Mouse (Mus musculus) E14TG2a.4 (cell line): ENCODE results near the gene Ocel1.

ENCODE experiments used
- H3K27me3 ChIP-seq: 2 replicates; pipeline ENCODE4 v1.6.1; 2014; ENCODE audit warnings: low read length, control low read depth; ENCODE audit not compliant: insufficient read depth
- H3K36me3 ChIP-seq: 2 replicates; pipeline ENCODE4 v1.6.1; 2014; ENCODE audit warnings: low read length, control low read depth; ENCODE audit not compliant: insufficient read depth
- H3K4me1 ChIP-seq: replicated peaks from 2 replicates; pipeline ENCODE4 v1.6.1; 2014; ENCODE audit warnings: low read depth, low read length, control low read depth
- H3K4me3 ChIP-seq: replicated peaks from 2 replicates; pipeline ENCODE4 v1.5.1; 2014; ENCODE audit warnings: mild to moderate bottlenecking, low read length
- H3K9me3 ChIP-seq: 2 replicates; pipeline ENCODE4 v1.6.1; 2014; ENCODE audit warnings: low read length, control low read depth
- CTCF ChIP-seq: conservative IDR thresholded peaks from 2 replicates; pipeline ENCODE4 v1.5.1; 2014; ENCODE audit warnings: low read length
- NANOG ChIP-seq: IDR thresholded peaks from 2 replicates; pipeline ENCODE4 v1.6.1; 2014; ENCODE audit warnings: borderline replicate concordance, low read length, mixed read lengths
- POU5F1 ChIP-seq: IDR thresholded peaks from 2 replicates; pipeline ENCODE4 v1.6.1; 2014; ENCODE audit warnings: low read length, borderline replicate concordance

Gene Ocel1

DNA sequence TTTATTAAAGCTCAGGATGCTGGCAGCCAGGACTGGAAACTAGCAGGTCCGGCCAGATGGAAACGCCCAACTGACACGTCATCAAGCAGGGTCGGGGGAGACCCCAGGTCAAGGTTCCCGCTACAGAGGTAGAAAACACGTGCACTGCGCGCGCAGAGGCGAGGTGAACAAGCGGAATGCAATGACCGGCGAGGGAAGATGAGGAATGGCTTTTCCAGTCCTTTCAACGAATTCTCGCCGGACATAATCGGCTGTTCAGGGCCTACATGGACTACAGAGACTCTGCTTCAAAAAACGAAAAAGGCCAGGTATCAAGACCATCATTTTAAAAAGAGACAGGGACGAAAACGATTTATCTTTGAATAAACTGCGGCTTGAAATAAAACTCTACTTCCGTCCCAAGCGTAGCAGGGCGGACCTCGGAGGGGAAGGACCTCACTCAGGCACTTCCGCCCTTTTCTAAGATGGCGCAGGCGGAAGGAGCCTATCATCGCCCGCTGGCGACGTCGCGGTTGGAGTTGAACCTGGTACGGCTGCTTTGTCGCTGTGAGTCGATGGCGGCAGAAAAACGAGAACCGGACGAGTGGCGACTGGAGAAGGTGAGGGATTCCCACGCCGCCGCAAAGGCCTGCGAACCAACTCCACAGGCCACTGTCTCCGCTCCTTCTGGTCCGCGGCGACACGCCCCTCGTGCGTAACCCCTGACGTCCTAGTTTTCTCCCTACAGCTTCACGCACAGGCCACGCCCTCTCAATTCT lies 4.1 kb upstream of the Ocel1 start, which contains the start of gene Use1:
Use1 (plus strand) TSS at position 78 of the 758 bp plus-strand sequence.
- peaks cover 43% of the 10 kb centered on the region for H3K4me1 ChIP-seq
- no peaks in the 10 kb centered on the region for H3K9me3 ChIP-seq
- no peak for TF ChIP-seq CTCF
- TF ChIP-seq NANOG: no peak
- no peak for TF ChIP-seq POU5F1
- H3K4me3 ChIP-seq: peak within 1 kb of the TSS; percentile 86
- H3K36me3 ChIP-seq: peaks cover 26% of the 10 kb centered on the region
- no peaks in the 10 kb centered on the region for H3K27me3 ChIP-seq

DNA sequence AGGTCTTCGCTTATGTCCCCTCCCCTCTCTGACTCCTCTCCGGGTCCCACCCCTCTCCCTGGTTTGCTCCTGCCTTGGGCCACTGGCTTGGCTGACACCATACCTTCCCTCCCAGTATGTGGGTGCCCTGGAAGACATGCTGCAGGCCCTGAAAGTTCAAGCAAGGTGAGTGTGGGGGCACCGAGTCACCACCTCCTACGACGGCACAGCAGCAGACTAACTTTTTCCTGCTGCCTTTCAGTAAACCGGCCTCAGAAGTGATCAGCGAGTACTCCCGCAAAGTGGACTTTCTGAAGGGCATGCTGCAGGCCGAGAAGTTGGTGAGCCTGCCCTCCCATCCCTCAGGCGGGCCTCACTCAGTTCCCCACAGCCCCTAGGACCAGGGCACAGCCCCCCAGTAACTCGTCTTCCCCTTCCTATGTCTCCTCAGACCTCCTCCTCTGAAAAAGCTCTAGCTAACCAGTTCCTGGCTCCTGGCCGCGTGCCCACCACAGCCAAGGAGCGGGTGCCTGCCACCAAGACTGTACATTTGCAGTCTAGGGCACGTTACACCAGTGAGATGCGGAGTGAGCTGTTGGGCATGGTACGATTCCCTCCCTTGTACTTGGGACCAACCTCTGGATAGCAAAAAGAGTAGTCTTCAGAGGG lies 3.4 kb upstream of the Ocel1 start:
- TF ChIP-seq NANOG: no peak
- TF ChIP-seq POU5F1: no peak
- TF ChIP-seq CTCF: no peak

DNA sequence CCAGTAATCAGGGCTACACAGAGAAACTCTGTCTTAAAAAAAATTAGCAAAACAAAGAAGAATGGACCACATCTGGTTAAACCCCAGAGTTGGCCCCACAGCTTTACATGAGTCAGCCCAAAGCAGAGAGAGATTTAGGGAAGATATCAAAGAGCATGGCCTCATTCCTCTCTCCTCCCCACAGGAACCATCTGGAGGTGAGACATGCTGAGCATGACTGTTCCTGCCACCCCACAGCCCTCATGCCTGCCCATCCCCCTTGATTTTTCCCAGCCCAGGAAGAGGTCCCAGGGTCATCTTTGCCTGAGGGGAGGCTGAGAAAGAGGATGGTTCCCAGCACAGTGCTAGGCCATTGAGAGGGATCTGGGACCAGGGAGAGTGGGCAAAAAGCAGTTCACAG lies 2.7 kb upstream of the Ocel1 start:
- no peak for TF ChIP-seq POU5F1
- TF ChIP-seq NANOG: no peak
- TF ChIP-seq CTCF: no peak
- Histone ChIP-seq H3K4me3 (peak overlapping the region; percentile 86), H3K27me3 (no peaks in the 10 kb centered on the region), H3K36me3 (peaks cover 36% of the 10 kb centered on the region), H3K4me1 (peaks cover 51% of the 10 kb centered on the region), H3K9me3 (no peaks in the 10 kb centered on the region)

More for the DNA sequence above, 3.4 kb upstream of the Ocel1 start:
- H3K27me3 ChIP-seq: no peaks in the 10 kb centered on the region
- peak overlapping the region; percentile 86 for H3K4me3 ChIP-seq
- no peaks in the 10 kb centered on the region for H3K9me3 ChIP-seq
- peaks cover 29% of the 10 kb centered on the region for H3K36me3 ChIP-seq
- H3K4me1 ChIP-seq: peaks cover 49% of the 10 kb centered on the region

DNA sequence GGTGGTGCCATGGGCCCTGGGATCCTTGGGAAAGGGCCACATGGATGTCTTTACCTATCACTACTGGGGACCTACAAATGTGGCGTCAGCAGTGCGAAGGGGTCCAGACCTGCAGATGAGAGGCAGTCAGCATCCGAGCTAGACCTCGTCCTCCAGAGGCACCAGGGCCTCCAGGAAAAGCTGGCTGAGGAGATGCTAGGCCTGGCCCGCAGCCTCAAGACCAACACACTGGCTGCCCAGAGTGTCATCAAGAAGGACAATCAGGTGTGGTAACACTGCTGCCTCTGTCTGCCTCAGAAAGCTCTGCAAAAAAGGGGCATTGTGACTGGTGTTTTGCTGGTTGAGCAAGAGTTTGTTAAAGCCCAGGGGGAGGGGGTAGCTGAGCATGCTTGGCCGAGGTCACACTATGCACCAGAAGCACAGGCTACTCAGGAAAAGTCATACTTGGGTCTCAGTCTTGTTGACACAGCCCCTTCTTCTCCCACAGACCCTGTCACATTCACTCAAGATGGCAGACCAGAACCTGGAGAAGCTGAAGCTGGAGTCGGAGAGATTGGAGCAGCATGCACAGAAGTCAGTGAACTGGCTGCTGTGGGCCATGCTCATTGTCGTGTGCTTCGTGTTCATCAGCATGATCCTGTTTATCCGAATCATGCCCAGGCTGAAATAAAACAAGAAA lies 1.9 kb upstream of the Ocel1 start:
- Histone ChIP-seq H3K27me3 (no peaks in the 10 kb centered on the region), H3K36me3 (peaks cover 44% of the 10 kb centered on the region)

DNA sequence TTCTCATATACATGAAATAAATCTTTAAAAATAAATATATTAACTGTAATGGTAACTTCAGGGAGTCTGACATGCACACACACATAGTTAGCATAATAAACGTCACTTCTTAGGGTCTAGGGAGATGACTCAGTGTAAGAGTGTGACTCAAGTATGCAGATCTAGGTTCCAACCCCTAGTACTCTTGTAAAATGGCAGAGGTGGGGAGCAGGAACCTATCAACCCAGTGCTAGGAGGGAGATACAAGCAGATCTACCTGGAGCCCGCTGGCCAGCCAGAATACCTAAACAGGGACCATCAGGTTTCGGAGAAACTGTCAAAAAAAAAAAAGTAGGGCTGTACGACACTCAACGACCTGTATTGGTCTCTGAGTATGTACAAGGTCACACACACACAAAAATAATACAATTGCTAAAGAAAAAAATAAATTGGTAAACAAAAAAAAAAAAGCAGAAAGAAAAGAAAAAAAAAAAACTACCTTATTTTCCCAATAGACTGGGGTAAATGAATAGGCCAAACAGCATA lies 325 bp upstream of the Ocel1 start:
- H3K9me3 ChIP-seq: no peaks in the 10 kb centered on the region
- H3K4me1 ChIP-seq: peaks cover 63% of the 10 kb centered on the region
- peak overlapping the region; percentile 89 for H3K4me3 ChIP-seq
- peaks cover 56% of the 10 kb centered on the region for H3K36me3 ChIP-seq
- TF ChIP-seq CTCF (no peak), POU5F1 (no peak), NANOG (no peak)
- no peaks in the 10 kb centered on the region for H3K27me3 ChIP-seq

More for the DNA sequence above, 1.9 kb upstream of the Ocel1 start:
- TF ChIP-seq NANOG (no peak), POU5F1 (no peak), CTCF (no peak)
- H3K4me1 ChIP-seq: peaks cover 54% of the 10 kb centered on the region
- H3K9me3 ChIP-seq: no peaks in the 10 kb centered on the region
- H3K4me3 ChIP-seq: peak overlapping the region; percentile 86

GRCm38 (mm10) chr8:71372427-71372826 lies 1.3 kb downstream of the Ocel1 start:
- peaks cover 16% of the 10 kb centered on the region for H3K27me3 ChIP-seq
- peaks cover 68% of the 10 kb centered on the region for H3K4me1 ChIP-seq
- H3K4me3 ChIP-seq: peak overlapping the region; percentile 29; the same call in 1 of the 2 replicates
- no peaks in the 10 kb centered on the region for H3K9me3 ChIP-seq
- peaks cover 68% of the 10 kb centered on the region for H3K36me3 ChIP-seq
- TF ChIP-seq CTCF (no peak), NANOG (no peak), POU5F1 (no peak)

- Histone ChIP-seq H3K36me3 (peaks cover 69% of the 10 kb centered on the region), H3K27me3 (peaks cover 22% of the 10 kb centered on the region), H3K4me3 (no peak overlapping the region), H3K4me1 (peaks cover 63% of the 10 kb centered on the region), H3K9me3 (no peaks in the 10 kb centered on the region)
- TF ChIP-seq CTCF: no peak
- no peak for TF ChIP-seq NANOG
- no peak for TF ChIP-seq POU5F1
These were observed 1.9 kb downstream of the Ocel1 start for GRCm38 (mm10) chr8:71373000-71373399.

- H3K9me3 ChIP-seq: no peaks in the 10 kb centered on the region
- peak overlapping the region; percentile 74; the same call in 1 of the 2 replicates for H3K4me3 ChIP-seq
- peaks cover 66% of the 10 kb centered on the region for H3K36me3 ChIP-seq
- TF ChIP-seq POU5F1 (no peak), CTCF (no peak), NANOG (no peak)
- peaks cover 62% of the 10 kb centered on the region for H3K4me1 ChIP-seq
- H3K27me3 ChIP-seq: peaks cover 38% of the 10 kb centered on the region
These were observed 3.6 kb downstream of the Ocel1 start for GRCm38 (mm10) chr8:71374616-71375206.
